Mouse (Mus musculus) forebrain, embryonic 15.5 days (tissue): Measurements from ENCODE around the gene Arhgef40. TPM values are rescaled to one million over a fixed set of nuclear protein-coding genes. Genes with fewer than 3 reads are reported as not detected.
A peak's percentile ranks its signal among the peaks of the same experiment; 100 is the strongest.

Experiments used
- ATAC-seq: fragments of 200-750 bp; cut with Nextera tagmentation; replicated peaks from 2 replicates; pipeline ENCODE4 v1.8.0; 2017; ENCODE audit warnings: mild to moderate bottlenecking, moderate TSS enrichment, moderate library complexity
- H3K27ac ChIP-seq: fragments of 300-500 bp; sonication (generic); replicated peaks from 2 replicates; pipeline ENCODE4 v1.5.1; 2015; ENCODE audit warnings: mild to moderate bottlenecking, inconsistent platforms
- H3K27me3 ChIP-seq: fragments of 300-500 bp; sonication (generic); 2 replicates; pipeline ENCODE4 v1.6.1; 2015; ENCODE audit warnings: inconsistent platforms
- H3K36me3 ChIP-seq: fragments of 300-500 bp; sonication (generic); 2 replicates; pipeline ENCODE4 v1.6.1; 2015; ENCODE audit warnings: mild to moderate bottlenecking, inconsistent platforms
- H3K4me1 ChIP-seq: fragments of 300-500 bp; sonication (generic); 2 replicates; pipeline ENCODE4 v1.6.1; 2015; ENCODE audit warnings: inconsistent platforms
- H3K4me2 ChIP-seq: fragments of 300-500 bp; sonication (generic); replicated peaks from 2 replicates; pipeline ENCODE4 v1.6.1; 2015; ENCODE audit warnings: mild to moderate bottlenecking, inconsistent platforms
- H3K4me3 ChIP-seq: fragments of 300-500 bp; sonication (generic); 2 replicates; pipeline ENCODE4 v1.5.1; 2015; ENCODE audit warnings: mild to moderate bottlenecking, inconsistent platforms
- H3K9ac ChIP-seq: fragments of 300-500 bp; sonication (generic); replicated peaks from 2 replicates; pipeline ENCODE4 v1.6.1; 2015; ENCODE audit warnings: mild to moderate bottlenecking, inconsistent platforms
- H3K9me3 ChIP-seq: fragments of 300-500 bp; sonication (generic); 2 replicates; pipeline ENCODE4 v1.6.1; 2016; ENCODE audit warnings: inconsistent platforms
- WGBS: fragments of 180-500 bp; shearing (Covaris S2); methylation state at CpG from one replicate; pipeline ENCODE4 v1.1.7; 2015; ENCODE audit warnings: mixed read lengths; 5-methylcytosine and 5-hydroxymethylcytosine counted together
- polyA plus RNA-seq: library from polyadenylated mRNA; unstranded; fragments of >200 nt; fragmentation: Nextera tagmentation; extraction: Ambion mirVana; gene quantifications from 2 replicates; pipeline ENCODE4 v1.2.1, GENCODE M21; 2015

Arhgef40 gene
- polyA plus RNA-seq, 1 experiment from 2014 or later: 69.8 TPM

GRCm38 (mm10) chr14:52013021-52013610, 28.6 kb downstream of the Arhgef40 start:
- Histone ChIP-seq H3K9me3 (no peaks in the 10 kb centered on the region), H3K36me3 (peaks cover 7% of the 10 kb centered on the region; the same call in 1 of the 2 replicates), H3K4me1 (peaks cover 69% of the 10 kb centered on the region), H3K27me3 (no peaks in the 10 kb centered on the region), H3K9ac (peak overlapping the region; percentile 64), H3K4me3 (peak overlapping the region; percentile 67), H3K4me2 (peak overlapping the region; percentile 46), H3K27ac (peak overlapping the region; percentile 95)
- WGBS: 6% methylated on average over 8 of the region's 8 CpGs
- no peak for ATAC-seq

DNA sequence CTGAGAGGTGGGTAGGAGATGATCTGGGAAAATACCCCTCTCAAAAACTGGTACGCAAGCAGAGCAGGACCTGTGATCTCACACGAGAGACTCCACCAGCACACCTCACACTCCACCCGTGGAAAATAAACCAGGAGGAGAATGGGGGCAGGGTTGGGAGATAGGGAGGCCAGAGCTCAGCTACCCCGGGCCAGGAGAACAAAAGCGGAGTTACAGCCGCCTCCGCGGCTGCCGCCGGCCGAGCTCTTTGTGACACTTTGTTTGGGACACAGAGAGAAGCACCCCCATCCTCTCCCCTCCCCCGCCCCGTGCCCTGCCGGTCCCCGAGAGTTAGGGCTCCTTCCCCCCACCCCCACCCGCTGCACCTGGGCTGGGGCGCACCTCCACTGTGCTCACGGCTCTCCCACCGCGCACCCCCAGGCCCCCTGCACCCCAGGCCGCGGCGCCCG, 29.3 kb downstream of the Arhgef40 start:
- no peaks in the 10 kb centered on the region for H3K9me3 ChIP-seq
- ATAC-seq: 0 out of 2 replicates have a peak, but pooled peaks have one; percentile 2
- H3K27me3 ChIP-seq: no peaks in the 10 kb centered on the region
- peaks cover under 1% of the 10 kb centered on the region; the same call in 1 of the 2 replicates for H3K36me3 ChIP-seq
- H3K4me1 ChIP-seq: peaks cover 69% of the 10 kb centered on the region
- peak overlapping the region; percentile 67 for H3K4me3 ChIP-seq
- H3K4me2 ChIP-seq: peak overlapping the region; percentile 46
- under 1% methylated on average over 24 of the region's 24 CpGs for WGBS
- peak overlapping the region; percentile 64 for H3K9ac ChIP-seq
- H3K27ac ChIP-seq: peak overlapping the region; percentile 95

GRCm38 (mm10) chr14:52014271-52014760, 29.8 kb downstream of the Arhgef40 start:
- peak overlapping the region; percentile 64 for H3K9ac ChIP-seq
- peak overlapping the region; percentile 46 for H3K4me2 ChIP-seq
- WGBS: 4% methylated on average over 17 of the region's 80 CpGs
- no peak for ATAC-seq
- H3K4me1 ChIP-seq: peaks cover 69% of the 10 kb centered on the region
- no peaks in the 10 kb centered on the region for H3K9me3 ChIP-seq
- H3K36me3 ChIP-seq: no peaks in the 10 kb centered on the region
- no peaks in the 10 kb centered on the region for H3K27me3 ChIP-seq
- H3K27ac ChIP-seq: peak overlapping the region; percentile 95
- peak overlapping the region; percentile 67 for H3K4me3 ChIP-seq

DNA sequence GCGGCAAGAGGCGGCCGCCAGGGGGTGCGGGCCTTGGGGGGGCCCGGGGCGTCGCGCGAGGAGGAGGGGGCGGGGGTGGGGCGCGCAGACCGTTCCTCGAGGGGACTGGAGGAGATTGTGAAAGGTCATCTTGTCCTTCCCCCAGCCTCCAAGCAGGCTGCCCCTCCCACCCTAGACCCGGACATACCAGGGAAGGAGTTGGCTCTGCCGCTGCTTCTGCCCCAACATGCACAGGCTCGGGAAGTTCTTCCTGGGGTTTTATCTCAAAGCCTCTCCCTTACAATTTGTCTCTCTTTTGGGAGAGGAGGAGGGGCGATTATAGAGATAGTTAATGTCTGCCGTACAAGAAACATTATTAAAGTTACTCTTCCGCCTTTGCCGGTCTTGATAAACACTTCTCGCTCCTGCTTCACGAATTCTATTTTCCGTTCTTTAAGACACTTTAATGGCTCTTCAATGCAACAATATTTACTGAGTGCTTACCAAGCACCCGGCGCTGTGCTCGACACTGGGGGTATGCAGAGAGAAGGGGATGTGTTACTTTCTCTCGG, 30.3 kb downstream of the Arhgef40 start:
- Histone ChIP-seq H3K27ac (peak overlapping the region; percentile 95), H3K4me3 (peak overlapping the region; percentile 67), H3K36me3 (no peaks in the 10 kb centered on the region), H3K27me3 (no peaks in the 10 kb centered on the region), H3K9ac (peak overlapping the region; percentile 64), H3K4me1 (peaks cover 64% of the 10 kb centered on the region), H3K4me2 (peak overlapping the region; percentile 46), H3K9me3 (no peaks in the 10 kb centered on the region)
- WGBS: 1% methylated on average over 20 of the region's 28 CpGs
- no peak for ATAC-seq

DNA sequence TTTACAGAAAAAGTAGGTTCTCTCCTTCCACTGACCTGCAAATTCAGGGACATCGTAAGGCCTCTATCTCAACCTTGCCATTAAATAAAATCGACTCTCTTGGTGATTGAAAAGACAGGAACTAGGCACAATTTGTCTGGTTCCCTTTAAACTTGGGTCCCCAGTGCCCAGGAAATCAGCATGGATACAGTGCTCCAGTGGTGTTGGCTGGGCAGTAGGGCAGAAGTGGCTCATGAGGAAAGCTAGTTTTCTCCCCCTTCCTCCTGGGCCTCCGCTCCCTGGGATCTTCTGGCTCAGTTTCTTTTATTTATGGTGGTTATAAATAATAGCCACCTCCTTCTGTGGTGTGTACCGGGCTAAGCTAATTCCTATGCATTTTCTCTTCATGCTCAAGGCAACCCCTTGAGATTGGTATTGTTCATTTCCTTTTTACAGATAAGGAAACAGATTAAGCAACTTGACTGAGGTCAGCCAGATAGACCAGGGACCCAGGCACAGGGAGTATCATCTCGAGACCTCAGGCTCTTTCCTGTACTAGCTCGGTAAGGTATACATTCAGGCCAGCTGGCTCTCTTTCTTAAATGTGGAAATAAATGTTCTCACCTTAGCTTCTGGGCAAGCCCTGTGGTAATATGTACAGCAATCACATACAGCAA, 31.1 kb downstream of the Arhgef40 start, which contains the start of gene Tmem253:
Gene Tmem253 (plus strand): TSS at position 214 of the 656 bp plus-strand sequence.
- H3K4me1 ChIP-seq: peaks cover 58% of the 10 kb centered on the region
- ATAC-seq: no peak

GRCm38 (mm10) chr14:52016625-52017405, 32.3 kb downstream of the Arhgef40 start:
- WGBS: 69% methylated on average over 13 of the region's 13 CpGs
- Histone ChIP-seq H3K9ac (no peak overlapping the region), H3K27me3 (no peaks in the 10 kb centered on the region), H3K36me3 (no peaks in the 10 kb centered on the region), H3K4me3 (no peak overlapping the region), H3K4me1 (peaks cover 56% of the 10 kb centered on the region), H3K4me2 (no peak overlapping the region), H3K9me3 (no peaks in the 10 kb centered on the region), H3K27ac (no peak overlapping the region)
- no peak for ATAC-seq

More for the DNA sequence above, 31.1 kb downstream of the Arhgef40 start, which contains the start of gene Tmem253:
- H3K36me3 ChIP-seq: no peaks in the 10 kb centered on the region
- H3K4me3 ChIP-seq: peak within 1 kb of the TSS; percentile 67
- peak within 1 kb of the TSS; percentile 46 for H3K4me2 ChIP-seq
- WGBS: 28% methylated on average over 6 of the region's 6 CpGs
- H3K9me3 ChIP-seq: no peaks in the 10 kb centered on the region
- peak within 1 kb of the TSS; percentile 95 for H3K27ac ChIP-seq
- H3K27me3 ChIP-seq: no peaks in the 10 kb centered on the region
- peak within 1 kb of the TSS; percentile 64 for H3K9ac ChIP-seq

DNA sequence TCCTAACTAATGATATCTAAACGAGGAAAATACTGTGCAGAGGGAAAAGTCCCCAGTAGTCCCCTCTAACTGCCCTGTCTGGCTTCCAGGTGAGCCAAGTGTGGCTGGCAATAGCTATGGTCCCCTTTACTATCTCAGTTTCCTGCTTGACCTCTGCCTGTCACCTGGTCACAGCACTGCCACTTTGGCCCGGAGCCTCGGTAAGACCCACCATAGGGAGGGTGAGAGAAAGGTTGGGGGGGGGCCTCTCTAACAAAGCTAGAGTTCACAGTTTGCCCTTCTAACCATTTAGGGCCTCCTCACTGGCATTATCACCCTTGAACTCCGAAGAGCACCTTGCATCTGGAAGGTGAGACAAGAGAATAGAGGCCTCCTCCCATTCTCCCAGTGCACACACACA, 33.1 kb downstream of the Arhgef40 start:
- no peak overlapping the region for H3K4me3 ChIP-seq
- no peaks in the 10 kb centered on the region for H3K9me3 ChIP-seq
- no peaks in the 10 kb centered on the region for H3K27me3 ChIP-seq
- H3K27ac ChIP-seq: no peak overlapping the region
- H3K9ac ChIP-seq: no peak overlapping the region
- ATAC-seq: no peak
- WGBS: 78% methylated on average over 4 of the region's 4 CpGs
- H3K4me2 ChIP-seq: no peak overlapping the region
- peaks cover 51% of the 10 kb centered on the region for H3K4me1 ChIP-seq
- H3K36me3 ChIP-seq: no peaks in the 10 kb centered on the region

DNA sequence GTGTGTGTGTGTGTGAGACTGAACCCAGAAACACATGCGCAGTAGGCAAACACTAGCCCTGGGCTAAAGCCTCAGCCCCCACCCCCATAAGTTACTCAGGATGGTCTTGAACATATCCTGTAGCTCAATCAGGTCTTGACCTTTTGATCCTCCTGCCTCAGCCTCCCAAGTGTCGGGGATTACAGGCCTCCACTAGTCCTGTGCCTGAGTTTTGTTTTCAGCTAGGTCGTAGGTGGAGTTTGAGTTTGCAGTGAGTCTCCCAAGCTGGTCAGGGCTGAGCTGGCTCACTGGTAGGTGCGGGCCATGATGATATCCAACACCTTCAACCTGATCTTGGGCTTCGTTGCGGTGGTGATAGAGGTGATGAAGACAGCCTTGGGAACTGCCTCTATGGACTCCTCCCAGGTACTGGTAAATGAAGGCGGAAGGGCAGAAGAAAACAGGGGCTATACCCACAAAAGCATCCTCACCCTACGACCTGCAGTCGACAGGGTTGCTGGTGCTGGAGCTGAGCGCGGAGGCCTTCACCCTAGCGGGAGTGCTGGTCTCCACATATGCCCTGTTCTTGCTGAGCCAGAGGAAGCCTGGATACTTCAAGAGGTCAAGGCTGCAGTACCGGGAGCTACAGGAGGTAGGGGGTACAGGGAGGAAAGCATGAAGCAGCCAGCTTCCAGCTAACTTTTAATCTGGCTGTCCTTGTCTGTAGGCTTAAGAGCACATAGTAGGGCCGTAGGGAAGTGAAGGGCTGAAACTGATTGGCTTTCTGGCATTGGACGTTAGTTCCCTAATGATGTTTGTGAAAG, 33.9 kb downstream of the Arhgef40 start:
- ATAC-seq: no peak
- Histone ChIP-seq H3K4me1 (peaks cover 53% of the 10 kb centered on the region), H3K9ac (peak overlapping the region; percentile 70), H3K36me3 (no peaks in the 10 kb centered on the region), H3K4me3 (peak overlapping the region; percentile 55), H3K27ac (peak overlapping the region; percentile 97), H3K27me3 (no peaks in the 10 kb centered on the region), H3K4me2 (peak overlapping the region; percentile 48), H3K9me3 (no peaks in the 10 kb centered on the region)
- WGBS: 88% methylated on average over 15 of the region's 15 CpGs

- peak overlapping the region; percentile 48 for H3K4me2 ChIP-seq
- peak overlapping the region; percentile 55 for H3K4me3 ChIP-seq
- no peaks in the 10 kb centered on the region for H3K36me3 ChIP-seq
- no peaks in the 10 kb centered on the region for H3K9me3 ChIP-seq
- H3K27ac ChIP-seq: peak overlapping the region; percentile 97
- H3K27me3 ChIP-seq: no peaks in the 10 kb centered on the region
- no peak for ATAC-seq
- 31% methylated on average over 12 of the region's 12 CpGs for WGBS
- H3K4me1 ChIP-seq: peaks cover 54% of the 10 kb centered on the region
- peak overlapping the region; percentile 70 for H3K9ac ChIP-seq
Observed at GRCm38 (mm10) chr14:52019051-52019589, 34.6 kb downstream of the Arhgef40 start.

- Histone ChIP-seq H3K36me3 (no peaks in the 10 kb centered on the region), H3K9me3 (no peaks in the 10 kb centered on the region), H3K9ac (peak overlapping the region; percentile 70), H3K27me3 (no peaks in the 10 kb centered on the region), H3K27ac (peak overlapping the region; percentile 97), H3K4me1 (peaks cover 54% of the 10 kb centered on the region), H3K4me3 (peak overlapping the region; percentile 55), H3K4me2 (peak overlapping the region; percentile 48)
- under 1% methylated on average over 72 of the region's 74 CpGs for WGBS
- ATAC-seq: peak; percentile 94
Observed at GRCm38 (mm10) chr14:52019590-52020340, 35.2 kb downstream of the Arhgef40 start.
